Mouse (Mus musculus): Measurements from ENCODE around the gene Gna12. TPM values are rescaled to one million over a fixed set of nuclear protein-coding genes. Genes with fewer than 3 reads are reported as not detected.

Gna12 gene
- polyA plus RNA-seq, 1 experiment: 120 TPM

DNA sequence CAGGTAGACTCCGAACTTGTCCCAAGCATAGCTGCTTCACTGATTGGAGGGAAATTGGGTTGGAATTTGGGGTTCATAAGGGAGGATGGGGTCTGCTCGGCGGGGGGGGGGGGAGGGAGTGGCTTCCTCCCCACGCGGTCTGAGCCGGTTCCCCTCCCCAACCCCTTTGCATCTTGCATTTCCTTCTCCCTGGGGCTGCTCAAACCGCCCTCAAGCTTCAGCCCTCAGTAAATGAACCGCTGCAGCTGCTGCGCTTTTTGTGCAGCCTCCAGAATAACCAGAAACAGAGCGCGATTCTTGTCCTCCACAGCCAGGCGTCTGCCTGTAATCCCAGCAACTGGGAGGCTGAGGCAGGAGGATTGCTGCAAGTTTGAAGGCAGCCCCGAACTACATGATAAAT lies 94.1 kb downstream of the Gna12 start:
- DNase-seq: no peak
- TF ChIP-seq POLR2A (IDR thresholded peaks at IDR 0.05; ENCODE audit: borderline replicate concordance, extremely low read depth, low read depth, low read length): no peak
- no peak for TF ChIP-seq CTCF (IDR thresholded peaks at IDR 0.05; ENCODE audit: insufficient read depth, low read length)
- 21% methylated on average over 13 of the region's 13 CpGs for WGBS
- H3K4me1 ChIP-seq (ENCODE audit: control insufficient read depth, insufficient read depth, low read length): peaks cover 7% of the 10 kb centered on the region
- no peak overlapping the region for H3K4me3 ChIP-seq (replicated peaks; ENCODE audit: extremely low read depth, low read depth, low read length)

DNA sequence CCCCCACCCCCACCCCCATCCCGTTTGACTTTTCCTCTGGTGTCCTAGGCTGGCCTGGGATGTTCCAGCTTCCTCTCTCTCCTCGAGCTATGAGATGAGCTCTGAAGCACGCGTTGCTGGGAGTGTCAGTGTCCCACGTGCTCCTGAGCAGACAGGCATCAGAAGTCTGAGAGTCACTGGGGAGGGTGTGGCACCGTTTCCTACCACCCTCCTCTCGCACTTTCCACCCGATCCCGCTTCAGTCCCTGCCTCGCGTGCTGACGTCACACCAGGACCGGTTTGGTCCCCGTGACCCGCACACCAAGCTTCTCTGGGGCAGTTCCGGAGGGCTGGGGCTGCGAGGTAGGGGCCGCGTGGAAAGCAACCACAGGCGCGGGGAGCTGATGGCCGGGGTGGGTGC lies 94.9 kb downstream of the Gna12 start:
- peak; percentile 38 for DNase-seq
- TF ChIP-seq CTCF (IDR thresholded peaks at IDR 0.05; ENCODE audit: insufficient read depth, low read length) (no peak), POLR2A (IDR thresholded peaks at IDR 0.05; ENCODE audit: borderline replicate concordance, extremely low read depth, low read depth, low read length) (no peak)
- Histone ChIP-seq H3K4me1 (ENCODE audit: control insufficient read depth, insufficient read depth, low read length) (peaks cover 7% of the 10 kb centered on the region), H3K4me3 (replicated peaks; ENCODE audit: extremely low read depth, low read depth, low read length) (peak overlapping the region; percentile 41)
- WGBS: 2% methylated on average over 22 of the region's 22 CpGs

DNA sequence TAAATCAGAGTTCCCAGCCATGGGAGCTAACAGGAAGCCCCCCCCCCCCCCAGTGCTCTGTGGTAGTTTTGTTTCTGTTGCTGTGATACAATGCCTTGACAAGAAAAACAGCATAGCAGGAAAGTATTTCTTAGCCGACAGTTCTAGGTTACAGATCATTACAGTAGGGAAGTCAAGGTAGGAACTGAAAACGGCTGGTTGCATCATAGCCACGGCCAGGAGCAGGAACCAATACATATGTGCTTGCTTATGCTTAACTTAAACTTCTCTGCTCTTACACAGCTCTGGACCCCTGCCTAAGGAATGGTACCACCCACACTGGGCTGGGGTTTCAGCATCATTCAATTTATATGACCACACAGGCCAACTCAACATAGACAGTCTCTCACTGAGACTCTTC lies 96.9 kb downstream of the Gna12 start:
- DNase-seq: no peak
- TF ChIP-seq CTCF (IDR thresholded peaks at IDR 0.05; ENCODE audit: insufficient read depth, low read length) (no peak), POLR2A (IDR thresholded peaks at IDR 0.05; ENCODE audit: borderline replicate concordance, extremely low read depth, low read depth, low read length) (no peak)

DNA sequence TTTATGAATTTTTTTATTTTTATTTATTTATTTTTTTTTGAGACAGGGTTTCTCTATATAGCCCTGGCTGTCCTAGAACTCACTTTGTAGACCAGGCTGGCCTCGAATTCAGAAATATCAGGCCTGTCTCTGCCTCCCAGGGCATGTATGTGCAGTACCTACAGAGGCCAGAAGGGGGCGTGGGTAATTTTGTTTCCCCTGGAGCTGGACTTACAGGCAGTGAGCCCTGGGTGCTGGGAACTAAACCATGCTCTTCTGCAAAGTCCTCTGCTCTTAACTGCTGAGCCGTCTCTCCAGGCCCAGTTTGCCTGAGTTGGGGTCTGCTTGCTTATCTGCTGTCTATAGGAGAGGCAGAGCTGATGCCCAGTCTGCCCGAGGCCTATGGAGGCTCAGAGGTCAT lies 98.0 kb downstream of the Gna12 start:
- WGBS: 70% methylated on average over 4 of the region's 4 CpGs
- TF ChIP-seq POLR2A (IDR thresholded peaks at IDR 0.05; ENCODE audit: borderline replicate concordance, extremely low read depth, low read depth, low read length) (no peak), CTCF (IDR thresholded peaks at IDR 0.05; ENCODE audit: insufficient read depth, low read length) (peak; percentile 34; the same call in 1 of the 2 replicates)
- DNase-seq: no peak
- peaks cover 7% of the 10 kb centered on the region for H3K4me1 ChIP-seq (ENCODE audit: control insufficient read depth, insufficient read depth, low read length)
- H3K4me3 ChIP-seq (replicated peaks; ENCODE audit: extremely low read depth, low read depth, low read length): no peak overlapping the region

More for the DNA sequence above, 96.9 kb downstream of the Gna12 start:
- 32% methylated on average over 3 of the region's 3 CpGs for WGBS
- Histone ChIP-seq H3K4me3 (replicated peaks; ENCODE audit: extremely low read depth, low read depth, low read length) (no peak overlapping the region), H3K4me1 (ENCODE audit: control insufficient read depth, insufficient read depth, low read length) (peaks cover 7% of the 10 kb centered on the region)

DNA sequence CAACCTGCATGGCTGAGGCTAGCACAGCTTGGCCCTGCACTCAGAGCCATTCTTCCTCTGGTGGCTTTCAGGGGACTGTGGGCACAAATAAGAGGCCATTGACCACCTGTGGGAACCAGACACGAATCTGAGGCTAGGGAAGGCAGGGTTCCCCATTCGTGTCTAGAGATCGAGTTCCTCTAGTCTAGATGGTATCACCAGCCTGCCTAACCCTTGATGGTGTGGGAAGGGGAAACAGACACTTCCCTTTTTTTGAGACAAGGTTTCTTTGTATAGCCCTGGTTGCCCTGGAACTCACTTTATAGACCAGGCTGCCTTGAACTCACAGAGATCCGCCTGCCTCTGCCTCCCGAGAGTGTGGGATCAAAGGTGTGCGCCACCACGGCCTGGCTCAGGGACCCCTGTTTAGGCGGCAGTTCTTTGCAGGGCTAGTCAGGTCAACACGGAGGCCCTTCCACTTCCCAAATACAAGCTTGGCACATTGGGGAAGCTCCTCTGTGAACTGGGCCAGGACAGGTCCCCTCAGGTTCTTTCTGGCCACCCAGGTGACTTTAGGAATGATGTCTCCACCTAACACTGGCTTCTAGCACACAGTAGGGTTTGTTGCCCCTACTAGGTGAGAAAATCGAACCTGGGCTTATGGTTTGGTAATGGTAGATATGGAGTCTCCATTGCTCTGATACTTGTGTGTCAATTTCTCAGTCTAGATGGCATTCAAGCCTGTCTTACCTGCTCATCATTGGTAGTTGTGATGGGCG lies 99.0 kb downstream of the Gna12 start:
- Histone ChIP-seq H3K4me3 (replicated peaks; ENCODE audit: extremely low read depth, low read depth, low read length) (no peak overlapping the region), H3K4me1 (ENCODE audit: control insufficient read depth, insufficient read depth, low read length) (peaks cover 7% of the 10 kb centered on the region)
- WGBS: 80% methylated on average over 11 of the region's 11 CpGs
- TF ChIP-seq CTCF (IDR thresholded peaks at IDR 0.05; ENCODE audit: insufficient read depth, low read length): no peak
- no peak for TF ChIP-seq POLR2A (IDR thresholded peaks at IDR 0.05; ENCODE audit: borderline replicate concordance, extremely low read depth, low read depth, low read length)
- no peak for DNase-seq

DNA sequence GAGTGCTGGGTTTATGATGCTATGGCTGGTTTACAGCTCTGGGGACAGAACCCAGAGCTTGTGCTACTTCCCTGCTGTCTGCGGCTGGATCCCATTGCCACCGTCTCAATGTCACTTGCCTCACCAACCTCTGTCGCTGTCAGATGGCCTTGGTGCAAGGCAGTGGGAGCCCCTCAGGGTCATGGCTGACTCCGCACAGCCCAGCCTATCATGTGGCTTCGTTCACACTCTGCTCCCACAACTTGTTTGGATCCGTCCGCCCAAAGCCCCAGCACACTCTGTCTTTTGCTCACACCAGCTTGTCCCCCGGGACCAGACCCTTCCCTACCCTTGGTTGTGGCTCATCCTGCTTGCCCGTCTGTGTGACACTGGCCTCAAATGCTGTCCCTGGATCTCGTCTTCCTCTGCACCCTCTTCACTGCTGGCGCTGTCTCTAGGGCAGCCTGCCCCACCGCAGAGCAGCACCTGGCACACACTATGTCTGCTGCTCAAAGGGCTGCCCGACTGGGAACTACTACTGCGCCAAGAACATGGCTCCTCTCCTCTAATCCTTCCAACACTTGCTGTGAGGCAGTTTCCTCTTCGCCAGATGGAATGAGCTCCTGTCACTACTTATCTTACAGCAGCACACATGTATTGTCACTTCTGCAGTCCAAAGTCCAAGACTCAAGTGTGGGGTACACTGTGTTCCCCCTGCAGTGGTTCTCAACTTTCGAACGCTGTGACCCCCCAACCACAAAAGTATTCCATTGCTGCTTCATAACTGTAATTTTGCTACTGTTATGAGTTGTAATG lies 103.1 kb downstream of the Gna12 start:
- no peak for DNase-seq

DNA sequence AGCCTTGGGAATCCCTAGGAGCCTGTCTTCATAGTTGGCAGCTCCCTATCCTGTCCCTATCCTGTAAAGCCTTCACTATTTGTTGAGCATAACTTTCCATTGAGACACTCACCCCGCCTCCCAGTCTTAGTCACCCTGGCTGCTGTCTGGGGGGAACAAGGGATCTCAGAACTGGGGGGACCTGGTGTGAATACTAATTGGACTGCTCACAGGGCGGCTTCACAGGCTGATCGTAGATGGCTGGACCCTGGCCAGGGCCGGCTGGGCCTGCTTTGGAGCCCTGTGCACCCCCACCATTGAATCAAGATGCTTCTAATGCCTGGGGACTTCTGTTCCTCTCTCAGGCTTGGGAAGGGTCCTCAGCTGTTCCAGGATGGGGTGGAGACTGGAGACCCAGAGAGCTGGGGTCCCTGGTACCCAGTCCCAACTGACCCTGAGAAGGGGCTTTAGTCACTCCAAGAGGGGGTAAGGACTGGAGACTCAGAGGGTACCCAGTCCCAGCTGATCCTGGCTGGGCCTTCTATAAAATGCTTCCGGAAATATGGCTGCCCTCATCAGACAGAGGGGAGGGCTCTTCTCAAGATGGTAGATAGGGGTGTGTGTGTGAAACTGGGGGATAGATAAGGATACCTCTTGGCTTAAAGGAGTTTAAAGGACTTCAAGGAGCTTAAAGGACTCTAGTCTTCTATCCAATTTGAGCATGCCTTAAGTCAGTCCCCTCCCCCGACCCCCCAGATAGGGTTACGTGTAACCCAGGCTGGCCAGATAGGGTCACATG lies 104.0 kb downstream of the Gna12 start:
- TF ChIP-seq POLR2A (IDR thresholded peaks at IDR 0.05; ENCODE audit: borderline replicate concordance, extremely low read depth, low read depth, low read length) (no peak), CTCF (IDR thresholded peaks at IDR 0.05; ENCODE audit: insufficient read depth, low read length) (no peak)
- Histone ChIP-seq H3K4me1 (ENCODE audit: control insufficient read depth, insufficient read depth, low read length) (no peaks in the 10 kb centered on the region), H3K4me3 (replicated peaks; ENCODE audit: extremely low read depth, low read depth, low read length) (no peak overlapping the region)
- DNase-seq: no peak
- WGBS: 88% methylated on average over 7 of the region's 7 CpGs

More for the DNA sequence above, 103.1 kb downstream of the Gna12 start:
- 73% methylated on average over 17 of the region's 17 CpGs for WGBS
- TF ChIP-seq POLR2A (IDR thresholded peaks at IDR 0.05; ENCODE audit: borderline replicate concordance, extremely low read depth, low read depth, low read length) (no peak), CTCF (IDR thresholded peaks at IDR 0.05; ENCODE audit: insufficient read depth, low read length) (no peak)
- Histone ChIP-seq H3K4me1 (ENCODE audit: control insufficient read depth, insufficient read depth, low read length) (no peaks in the 10 kb centered on the region), H3K4me3 (replicated peaks; ENCODE audit: extremely low read depth, low read depth, low read length) (no peak overlapping the region)

DNA sequence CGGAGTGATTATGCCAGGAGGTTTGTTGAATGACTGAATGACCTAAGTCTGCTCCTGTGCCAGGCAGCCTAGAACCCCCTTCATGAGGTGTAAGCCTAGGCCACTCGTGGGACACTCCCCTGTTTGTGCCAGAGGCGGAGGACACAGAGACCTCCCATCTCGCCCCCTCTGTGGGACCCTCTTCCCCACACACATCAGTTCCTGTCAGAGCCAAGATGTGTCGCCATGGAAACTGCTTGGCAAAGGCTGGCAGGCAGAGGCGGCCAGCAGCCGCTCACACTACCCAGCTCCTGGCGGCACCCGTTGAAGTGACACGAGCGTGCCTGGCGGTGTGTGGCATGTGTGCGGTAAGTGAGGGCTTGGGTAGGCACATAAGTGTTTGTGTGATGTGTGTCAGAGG lies 106.4 kb downstream of the Gna12 start, which contains the start of gene Amz1:
Gene Amz1, plus strand, starts transcription at position 306 of the 400 bp plus-strand sequence.
- no peak within 1 kb of the TSS for H3K4me3 ChIP-seq (replicated peaks; ENCODE audit: extremely low read depth, low read depth, low read length)
- DNase-seq: no peak
- H3K4me1 ChIP-seq (ENCODE audit: control insufficient read depth, insufficient read depth, low read length): no peaks in the 10 kb centered on the region
- WGBS: 65% methylated on average over 13 of the region's 13 CpGs
- TF ChIP-seq POLR2A (IDR thresholded peaks at IDR 0.05; ENCODE audit: borderline replicate concordance, extremely low read depth, low read depth, low read length) (no peak), CTCF (IDR thresholded peaks at IDR 0.05; ENCODE audit: insufficient read depth, low read length) (no peak)

DNA sequence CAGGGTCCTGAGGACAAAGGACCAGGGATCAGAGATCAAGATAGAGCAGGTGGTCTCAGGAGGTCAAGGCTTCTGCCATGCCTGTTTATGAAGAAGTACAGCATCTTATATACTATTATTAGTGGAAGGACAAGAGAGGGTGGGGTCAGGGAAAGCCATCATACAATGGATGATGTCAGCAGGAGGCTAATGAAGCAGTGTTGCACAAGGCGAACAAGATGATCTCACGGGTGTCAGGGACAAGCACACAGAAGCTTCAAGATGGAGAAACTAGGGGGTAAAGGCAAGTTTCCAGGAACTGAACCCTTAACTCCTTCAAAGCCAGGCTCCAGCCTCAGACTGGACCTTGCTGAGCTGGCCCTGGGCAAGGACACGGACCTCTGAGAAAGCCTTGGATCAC lies 108.1 kb downstream of the Gna12 start:
- H3K4me1 ChIP-seq (ENCODE audit: control insufficient read depth, insufficient read depth, low read length): no peaks in the 10 kb centered on the region
- no peak for DNase-seq
- WGBS: 53% methylated on average over 3 of the region's 3 CpGs
- TF ChIP-seq CTCF (IDR thresholded peaks at IDR 0.05; ENCODE audit: insufficient read depth, low read length) (no peak), POLR2A (IDR thresholded peaks at IDR 0.05; ENCODE audit: borderline replicate concordance, extremely low read depth, low read depth, low read length) (no peak)
- no peak overlapping the region for H3K4me3 ChIP-seq (replicated peaks; ENCODE audit: extremely low read depth, low read depth, low read length)
